Mouse (Mus musculus) heart, adult 8-10 months (tissue): ENCODE results near the gene Lrp11. TPM values are rescaled to one million over a fixed set of nuclear protein-coding genes. Genes with fewer than 3 reads are reported as not detected.

Experiments
- DNase-seq: peaks from one replicate; pipeline ENCODE4 v3.0.0; 2022; ENCODE audit warnings: low spot score
- total RNA-seq, 4 experiments: library from RNA; stranded (reverse); gene quantifications; 2 replicates each; pipeline ENCODE4 v1.2.4; 2022

The Lrp11 gene
- total RNA-seq, 4 experiments from 2014 or later, result 2.8 to 6.1 (median 3.8) TPM

- no peak for DNase-seq
Measured at GRCm38 (mm10) chr10:7623861-7624518, 34.4 kb downstream of the Lrp11 start.

GRCm38 (mm10) chr10:7629092-7629491 is 39.5 kb downstream of the Lrp11 start:
- peak; percentile 20 for DNase-seq

GRCm38 (mm10) chr10:7630286-7630685 is 40.7 kb downstream of the Lrp11 start:
- DNase-seq, result no peak

GRCm38 (mm10) chr10:7630951-7631720 is 41.5 kb downstream of the Lrp11 start:
- DNase-seq, result no peak

- DNase-seq, result no peak
Measured at GRCm38 (mm10) chr10:7640366-7640765, 50.8 kb downstream of the Lrp11 start.

- DNase-seq, result no peak
Measured at GRCm38 (mm10) chr10:7645911-7646310, 56.3 kb downstream of the Lrp11 start.

- no peak for DNase-seq
Measured at GRCm38 (mm10) chr10:7649059-7649458, 59.5 kb downstream of the Lrp11 start.

- DNase-seq, result no peak
Measured at GRCm38 (mm10) chr10:7651057-7651456, 61.5 kb downstream of the Lrp11 start.

- DNase-seq, result no peak
Measured at GRCm38 (mm10) chr10:7662471-7663141, 73.0 kb downstream of the Lrp11 start.

GRCm38 (mm10) chr10:7663159-7664026 is 73.8 kb downstream of the Lrp11 start:
- DNase-seq, result peak; percentile 89

- DNase-seq, result no peak
Measured at GRCm38 (mm10) chr10:7664027-7664526, 74.5 kb downstream of the Lrp11 start.

GRCm38 (mm10) chr10:7664889-7665288 is 75.3 kb downstream of the Lrp11 start:
- no peak for DNase-seq

- peak; percentile 95 for DNase-seq
Measured at GRCm38 (mm10) chr10:7667342-7667802, 77.8 kb downstream of the Lrp11 start, which contains the start of gene Nup43. Gene Nup43 (plus strand): TSS chr10:7667503.

- DNase-seq, result no peak
Measured at GRCm38 (mm10) chr10:7673673-7674072, 84.1 kb downstream of the Lrp11 start.

Other genes starting within 250 kb of the Lrp11 start
- gene Ulbp1, start 116.2 kb upstream of the Lrp11 start, total RNA-seq, result 1 to 10 TPM; 1.5 to 2.5 (median 2.0) TPM
- 1 to 10 TPM; 4.9 to 7.1 (median 6.0) TPM for gene Nup43, start 77.7 kb downstream of the Lrp11 start, total RNA-seq
- 100 to 1,000 TPM in 1 of 4 experiments, 10 to 100 TPM in 3; 94.3 to 102 (median 98.0) TPM for gene Pcmt1, start 91.3 kb downstream of the Lrp11 start, total RNA-seq
- gene Lats1, start 91.4 kb downstream of the Lrp11 start, total RNA-seq, result 10 to 100 TPM; 10.5 to 12.1 (median 10.8) TPM
- 10 to 100 TPM; 10.1 to 14.0 (median 13.7) TPM for gene Katna1, start 136.2 kb downstream of the Lrp11 start, total RNA-seq
- gene Ginm1, start 203.0 kb downstream of the Lrp11 start, total RNA-seq, result 100 to 1,000 TPM in 2 of 4 experiments, 10 to 100 TPM in 2; 94.3 to 115 (median 102) TPM
- gene Ppil4, start 203.1 kb downstream of the Lrp11 start, total RNA-seq, result 10 to 100 TPM; 10.3 to 15.9 (median 13.5) TPM
- gene Zc3h12d, start 242.7 kb downstream of the Lrp11 start, total RNA-seq, result under 1 TPM; 0.14 to 0.26 (median 0.23) TPM